Mouse (Mus musculus): ENCODE measurements around the gene Mkrn1. TPM values are rescaled to one million over a fixed set of nuclear protein-coding genes. Genes with fewer than 3 reads are reported as not detected.

The Mkrn1 gene
- polyA plus RNA-seq, 1 experiment, result 30.9 TPM

DNA sequence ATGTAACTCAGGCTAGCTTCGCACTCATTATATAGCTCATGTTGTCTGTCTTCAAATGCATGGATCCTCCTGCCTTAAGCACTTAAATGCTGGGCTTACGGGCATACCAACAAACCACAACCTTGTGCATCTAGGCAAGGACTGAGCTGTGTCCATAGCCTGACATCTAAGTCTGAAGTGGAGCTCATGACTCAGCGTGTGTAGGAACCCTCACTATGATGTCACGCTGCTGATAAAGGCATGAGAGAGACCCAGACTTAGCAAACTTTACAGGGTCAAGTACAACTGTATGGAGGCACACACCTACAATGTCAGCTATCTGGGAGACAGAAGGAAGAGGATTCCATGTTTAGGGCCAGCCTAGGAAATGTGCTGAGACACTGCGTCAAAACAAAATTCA is 13.8 kb downstream of the Mkrn1 start:
- TF ChIP-seq USF1 (IDR thresholded peaks at IDR 0.05; ENCODE audit: low read depth) (no peak), MYOG (IDR thresholded peaks at IDR 0.05; ENCODE audit: control insufficient read depth, extremely low read depth, insufficient read length) (no peak), CEBPB (IDR thresholded peaks at IDR 0.05; ENCODE audit: low read depth) (no peak)
- Histone ChIP-seq H3K4me3 (ENCODE audit: insufficient read depth, poor library complexity, severe bottlenecking) (no peak overlapping the region), H3K27me3 (ENCODE audit: control insufficient read depth, insufficient read depth, insufficient read length) (no peaks in the 10 kb centered on the region), H3K36me3 (ENCODE audit: control insufficient read depth, insufficient read depth) (peaks cover 5% of the 10 kb centered on the region), H3K79me2 (ENCODE audit: control insufficient read depth, insufficient read depth) (no peaks in the 10 kb centered on the region), H3ac (ENCODE audit: control insufficient read depth, insufficient read length, low read depth) (no peak overlapping the region), H3K79me3 (ENCODE audit: low read depth) (no peaks in the 10 kb centered on the region)

DNA sequence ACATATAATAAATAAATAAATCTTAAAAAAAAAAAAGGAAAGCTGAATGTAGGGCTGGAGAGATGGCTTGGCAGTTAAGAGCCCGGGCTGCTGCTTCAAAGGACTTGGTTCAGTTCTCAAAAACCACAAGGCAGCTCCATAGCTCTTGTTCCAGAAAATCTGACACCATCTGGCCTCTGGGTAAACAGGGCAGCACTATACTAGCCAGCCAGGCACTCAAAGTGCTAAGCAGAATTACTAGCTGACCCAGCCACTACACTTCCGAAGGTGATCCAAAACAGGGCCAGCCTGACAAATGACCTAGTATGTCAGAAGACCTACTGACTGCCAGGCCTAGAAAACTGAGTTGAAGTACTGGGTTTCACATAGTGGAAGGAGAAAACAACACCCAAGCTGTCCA is 17.1 kb downstream of the Mkrn1 start:
- H3K36me3 ChIP-seq (ENCODE audit: control insufficient read depth, insufficient read depth), result peaks cover 5% of the 10 kb centered on the region
- no peak for TF ChIP-seq FOSL1 (IDR thresholded peaks at IDR 0.05; ENCODE audit: insufficient read depth, low read length, poor library complexity, severe bottlenecking)
- no peak for TF ChIP-seq MYOD1 (IDR thresholded peaks at IDR 0.05; ENCODE audit: control insufficient read depth, insufficient read length, low read depth)
- TF ChIP-seq MAX (IDR thresholded peaks at IDR 0.05), result no peak
- TF ChIP-seq MYOG (IDR thresholded peaks at IDR 0.05; ENCODE audit: control insufficient read depth, extremely low read depth, insufficient read length), result no peak
- no peak for TF ChIP-seq USF1 (IDR thresholded peaks at IDR 0.05; ENCODE audit: low read depth)

DNA sequence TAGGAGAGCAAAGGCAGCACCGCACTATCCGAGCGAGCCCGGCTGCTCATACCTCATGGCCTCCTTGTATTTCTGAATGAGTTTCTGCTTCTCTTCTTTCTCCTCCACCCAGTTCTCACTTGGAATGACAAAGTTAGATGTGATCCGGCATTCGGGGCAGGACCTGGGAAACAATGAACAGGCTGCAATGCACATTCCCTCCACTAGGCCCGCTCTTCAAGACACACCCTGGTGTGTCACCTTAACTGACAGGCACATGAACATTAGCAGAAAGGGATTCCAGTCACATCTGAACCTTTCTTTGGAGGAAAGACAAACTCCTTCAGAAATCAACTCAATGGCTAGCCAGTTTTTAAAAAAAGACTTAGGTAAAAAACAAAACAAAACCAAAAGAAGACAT is 19.9 kb downstream of the Mkrn1 start:
- no peaks in the 10 kb centered on the region for H3K27me3 ChIP-seq (ENCODE audit: control insufficient read depth, insufficient read depth, insufficient read length)
- no peak overlapping the region for H3ac ChIP-seq (ENCODE audit: control insufficient read depth, insufficient read length, low read depth)
- H3K4me3 ChIP-seq (ENCODE audit: insufficient read depth, poor library complexity, severe bottlenecking), result no peak overlapping the region
- H3K79me2 ChIP-seq (ENCODE audit: control insufficient read depth, insufficient read depth), result no peaks in the 10 kb centered on the region
- TF ChIP-seq MAX (IDR thresholded peaks at IDR 0.05) (no peak), CEBPB (IDR thresholded peaks at IDR 0.05; ENCODE audit: low read depth) (no peak), FOSL1 (IDR thresholded peaks at IDR 0.05; ENCODE audit: insufficient read depth, low read length, poor library complexity, severe bottlenecking) (no peak), MYOG (IDR thresholded peaks at IDR 0.05; ENCODE audit: control insufficient read depth, extremely low read depth, insufficient read length) (no peak), USF1 (IDR thresholded peaks at IDR 0.05; ENCODE audit: low read depth) (no peak), CTCF (IDR thresholded peaks at IDR 0.05; ENCODE audit: control insufficient read depth, insufficient read depth, insufficient read length) (no peak), MYOD1 (IDR thresholded peaks at IDR 0.05; ENCODE audit: control insufficient read depth, insufficient read length, low read depth) (no peak)
- no peaks in the 10 kb centered on the region for H3K79me3 ChIP-seq (ENCODE audit: low read depth)
- H3K36me3 ChIP-seq (ENCODE audit: control insufficient read depth, insufficient read depth), result peaks cover 5% of the 10 kb centered on the region

More for the DNA sequence above, 17.1 kb downstream of the Mkrn1 start:
- Histone ChIP-seq H3K79me3 (ENCODE audit: low read depth) (no peaks in the 10 kb centered on the region), H3K4me3 (ENCODE audit: insufficient read depth, poor library complexity, severe bottlenecking) (no peak overlapping the region), H3ac (ENCODE audit: control insufficient read depth, insufficient read length, low read depth) (no peak overlapping the region), H3K27me3 (ENCODE audit: control insufficient read depth, insufficient read depth, insufficient read length) (no peaks in the 10 kb centered on the region), H3K79me2 (ENCODE audit: control insufficient read depth, insufficient read depth) (no peaks in the 10 kb centered on the region)

DNA sequence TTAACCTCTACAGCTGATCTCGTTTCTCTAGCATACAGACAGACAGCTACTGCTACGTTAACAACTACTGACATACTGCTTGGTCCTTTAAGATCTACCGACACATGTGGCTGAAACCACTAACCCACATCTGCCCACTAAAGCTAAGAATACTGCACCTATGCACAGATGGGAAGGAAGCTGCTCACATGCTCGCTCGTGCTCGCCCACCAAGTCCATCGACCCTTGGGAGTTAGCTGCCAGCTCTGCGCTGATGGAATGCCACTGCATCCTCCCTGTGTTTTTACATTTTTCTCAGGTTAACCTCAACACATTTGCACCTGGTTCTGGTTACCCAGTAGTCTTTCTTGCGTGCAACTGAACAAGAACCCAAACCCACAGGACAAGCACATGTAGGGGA is 21.9 kb downstream of the Mkrn1 start:
- Histone ChIP-seq H3ac (ENCODE audit: control insufficient read depth, insufficient read length, low read depth) (no peak overlapping the region), H3K79me2 (ENCODE audit: control insufficient read depth, insufficient read depth) (no peaks in the 10 kb centered on the region), H3K4me3 (ENCODE audit: insufficient read depth, poor library complexity, severe bottlenecking) (no peak overlapping the region), H3K36me3 (ENCODE audit: control insufficient read depth, insufficient read depth) (no peaks in the 10 kb centered on the region), H3K27me3 (ENCODE audit: control insufficient read depth, insufficient read depth, insufficient read length) (no peaks in the 10 kb centered on the region), H3K79me3 (ENCODE audit: low read depth) (no peaks in the 10 kb centered on the region)
- no peak for TF ChIP-seq CEBPB (IDR thresholded peaks at IDR 0.05; ENCODE audit: low read depth)
- TF ChIP-seq USF1 (IDR thresholded peaks at IDR 0.05; ENCODE audit: low read depth), result no peak
- no peak for TF ChIP-seq CTCF (IDR thresholded peaks at IDR 0.05; ENCODE audit: control insufficient read depth, insufficient read depth, insufficient read length)
- TF ChIP-seq MYOG (IDR thresholded peaks at IDR 0.05; ENCODE audit: control insufficient read depth, extremely low read depth, insufficient read length), result no peak
- TF ChIP-seq MAX (IDR thresholded peaks at IDR 0.05), result no peak
- no peak for TF ChIP-seq FOSL1 (IDR thresholded peaks at IDR 0.05; ENCODE audit: insufficient read depth, low read length, poor library complexity, severe bottlenecking)
- no peak for TF ChIP-seq MYOD1 (IDR thresholded peaks at IDR 0.05; ENCODE audit: control insufficient read depth, insufficient read length, low read depth)

DNA sequence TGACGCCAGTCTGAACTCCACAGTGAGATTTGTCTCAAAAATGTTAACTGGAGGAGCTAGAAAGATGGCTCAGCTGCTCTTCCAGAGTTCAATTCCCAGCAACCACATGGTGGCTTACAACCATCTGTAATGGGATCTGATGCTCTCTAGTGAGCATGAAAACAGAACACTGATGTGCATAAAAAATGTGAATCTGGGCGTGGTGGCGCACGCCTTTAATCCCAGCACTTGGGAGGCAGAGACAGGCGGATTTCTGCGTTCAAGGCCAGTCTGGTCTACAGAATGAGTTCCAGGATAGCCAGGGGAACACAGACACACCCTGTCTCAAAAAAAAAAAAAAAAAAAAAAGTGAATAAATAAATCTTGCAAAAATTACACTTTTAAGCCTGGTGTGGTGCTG is 23.2 kb downstream of the Mkrn1 start:
- Histone ChIP-seq H3K79me2 (ENCODE audit: control insufficient read depth, insufficient read depth) (no peaks in the 10 kb centered on the region), H3K79me3 (ENCODE audit: low read depth) (no peaks in the 10 kb centered on the region), H3ac (ENCODE audit: control insufficient read depth, insufficient read length, low read depth) (no peak overlapping the region), H3K27me3 (ENCODE audit: control insufficient read depth, insufficient read depth, insufficient read length) (no peaks in the 10 kb centered on the region), H3K4me3 (ENCODE audit: insufficient read depth, poor library complexity, severe bottlenecking) (no peak overlapping the region), H3K36me3 (ENCODE audit: control insufficient read depth, insufficient read depth) (no peaks in the 10 kb centered on the region)
- no peak for TF ChIP-seq CTCF (IDR thresholded peaks at IDR 0.05; ENCODE audit: control insufficient read depth, insufficient read depth, insufficient read length)
- TF ChIP-seq MAX (IDR thresholded peaks at IDR 0.05), result no peak

DNA sequence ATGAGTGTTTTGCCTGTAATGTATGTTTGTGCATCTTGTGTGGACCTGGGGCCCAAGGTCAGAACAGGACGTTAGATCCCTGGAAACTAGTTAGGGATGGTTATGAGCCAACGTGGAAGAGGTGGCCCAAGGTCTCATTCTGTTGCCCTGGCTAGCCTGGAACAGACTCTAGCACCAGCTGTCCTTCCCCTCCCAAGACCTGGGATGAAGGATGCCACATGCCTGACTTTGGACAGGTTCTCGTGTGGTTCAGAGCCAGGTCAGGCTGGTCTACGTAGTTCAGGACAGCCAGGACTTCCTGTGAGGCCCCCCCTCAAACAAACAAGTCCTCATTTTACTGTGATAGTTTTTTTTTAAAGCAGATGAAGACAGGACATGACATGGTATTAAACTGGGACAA is 24.3 kb downstream of the Mkrn1 start:
- Histone ChIP-seq H3K4me3 (ENCODE audit: insufficient read depth, poor library complexity, severe bottlenecking) (no peak overlapping the region), H3K79me3 (ENCODE audit: low read depth) (no peaks in the 10 kb centered on the region), H3K27me3 (ENCODE audit: control insufficient read depth, insufficient read depth, insufficient read length) (no peaks in the 10 kb centered on the region), H3ac (ENCODE audit: control insufficient read depth, insufficient read length, low read depth) (no peak overlapping the region), H3K36me3 (ENCODE audit: control insufficient read depth, insufficient read depth) (no peaks in the 10 kb centered on the region), H3K79me2 (ENCODE audit: control insufficient read depth, insufficient read depth) (no peaks in the 10 kb centered on the region)
- no peak for TF ChIP-seq CEBPB (IDR thresholded peaks at IDR 0.05; ENCODE audit: low read depth)

All from C2C12 (cell line).